Mouse (Mus musculus) adrenal gland, adult 18-20 months (tissue): Measurements from ENCODE around the gene Srgap3. TPM values are rescaled to one million over a fixed set of nuclear protein-coding genes. Genes with fewer than 3 reads are reported as not detected.

Experiments
- DNase-seq, 2 experiments: peaks; one replicate each; pipeline ENCODE4 v3.0.0; 2021 to 2022; ENCODE audit warnings: low spot score in 2 of 2
- long read RNA-seq, 2 experiments: library from polyadenylated mRNA; stranded (forward); transcript quantifications; one replicate each; pipeline ENCODE4 v2.0.0; 2021
- total RNA-seq, 2 experiments: library from RNA; stranded (reverse); gene quantifications; 1 replicate in 1 of 2; 2 replicates in 1 of 2; pipeline ENCODE4 v1.2.3; 2021

Srgap3 gene
- total RNA-seq = 10 to 100 TPM in 1 of 2 experiments, 1 to 10 TPM in 1; 9.4 to 14.7 TPM
- long read RNA-seq, experiment 1, full-length matches to known transcripts = 1 of 2 reads
- long read RNA-seq, experiment 1, partial matches to known transcripts = 0 of 2 reads
- long read RNA-seq, experiment 1, other reads (novel, unspliced or antisense) = 1 of 2 reads
- long read RNA-seq, experiment 2 = 0 reads

DNA sequence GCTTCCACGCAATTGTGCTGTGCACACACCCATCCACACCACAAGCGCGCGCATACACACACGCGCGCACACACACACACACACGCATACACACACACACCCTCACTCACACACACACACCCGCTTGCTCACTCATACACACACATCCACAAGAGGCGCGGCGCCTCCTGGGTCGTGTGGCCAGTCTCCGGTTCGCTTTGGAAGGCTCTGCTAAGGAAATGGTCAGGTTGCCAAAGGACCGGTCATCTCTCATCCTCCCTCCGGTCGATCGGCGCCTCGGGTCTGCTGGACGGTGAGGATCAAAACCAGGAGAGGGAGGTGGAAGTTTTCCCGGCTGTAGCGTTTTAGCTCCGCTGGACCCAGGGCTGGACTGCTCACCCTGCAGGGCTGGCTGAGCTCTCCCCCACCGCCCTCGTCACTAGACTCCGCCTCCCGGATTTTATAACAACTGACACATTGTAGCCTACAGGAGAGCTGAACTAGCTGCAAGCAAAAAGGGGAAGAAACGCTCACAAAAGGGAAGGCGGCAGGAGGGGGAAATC lies at the start of gene Srgap3:
TSS of gene Srgap3 (minus strand) at position 372 of the 542 bp plus-strand sequence.
- peak; percentile 59 to 68 for DNase-seq

- DNase-seq = no peak
Measured at GRCm38 (mm10) chr6:112995708-112996107, 48.6 kb upstream of the Srgap3 start.

GRCm38 (mm10) chr6:112990119-112990518 lies 43.1 kb upstream of the Srgap3 start:
- no peak for DNase-seq

- no peak for DNase-seq
Measured at GRCm38 (mm10) chr6:112985362-112986314, 38.6 kb upstream of the Srgap3 start.

DNA sequence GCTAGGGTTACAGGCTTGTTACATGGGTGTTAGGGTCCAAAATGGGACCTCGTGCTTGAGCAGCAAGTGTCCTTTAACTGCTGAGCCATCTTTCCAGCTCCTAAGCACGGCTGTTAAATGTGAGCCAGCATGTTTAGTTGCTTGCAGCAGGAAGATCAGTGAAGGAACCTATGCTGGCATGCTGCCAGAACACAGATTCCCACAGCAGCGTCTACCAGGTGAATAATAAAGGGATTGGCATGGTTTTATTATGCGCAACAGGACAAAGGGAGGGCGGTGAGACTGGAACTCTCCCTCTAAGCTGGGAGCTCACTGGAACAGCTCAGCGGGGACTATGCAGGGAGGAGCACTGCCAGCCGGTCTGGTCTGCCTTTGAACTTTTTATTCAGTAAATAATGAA lies 35.2 kb upstream of the Srgap3 start:
- DNase-seq = no peak

DNA sequence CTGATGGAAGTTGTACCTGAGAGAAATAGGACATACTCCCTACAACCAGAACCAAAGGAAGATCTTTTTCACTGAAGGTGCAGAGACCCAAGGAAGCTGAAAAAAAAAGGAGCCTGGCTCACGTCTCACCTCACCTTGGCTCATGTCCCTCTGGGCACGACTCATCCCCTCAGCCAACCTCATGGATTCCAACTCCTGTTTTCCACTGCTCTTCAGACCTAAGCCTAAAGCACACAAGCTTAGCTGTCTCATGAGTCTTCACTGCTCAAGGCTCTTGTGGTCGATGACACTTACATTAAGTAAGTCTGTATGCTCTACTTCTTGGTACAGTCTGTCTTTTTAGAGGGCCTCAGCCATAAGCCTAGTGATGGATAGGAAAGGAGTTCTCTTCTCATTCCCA lies 31.9 kb upstream of the Srgap3 start:
- DNase-seq = no peak

DNA sequence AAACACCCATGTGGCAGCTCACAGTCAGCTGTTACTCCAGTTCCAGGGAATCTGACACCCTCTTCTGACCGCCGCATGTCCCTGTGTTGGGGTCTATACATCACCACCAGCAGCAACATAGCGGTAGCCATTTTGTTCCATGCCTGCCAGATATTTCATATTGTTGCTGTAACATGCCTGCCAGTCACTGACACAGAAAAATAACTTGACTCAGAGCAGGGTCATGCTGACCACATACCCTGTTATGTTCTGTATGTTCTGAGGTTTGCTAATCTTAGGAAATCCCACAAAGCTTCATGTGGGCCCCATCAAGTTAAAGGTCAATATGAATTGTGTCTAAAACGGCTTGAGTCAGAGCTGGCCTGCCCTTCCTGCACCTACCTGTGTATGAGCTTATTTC lies 30.2 kb upstream of the Srgap3 start:
- DNase-seq = no peak

DNA sequence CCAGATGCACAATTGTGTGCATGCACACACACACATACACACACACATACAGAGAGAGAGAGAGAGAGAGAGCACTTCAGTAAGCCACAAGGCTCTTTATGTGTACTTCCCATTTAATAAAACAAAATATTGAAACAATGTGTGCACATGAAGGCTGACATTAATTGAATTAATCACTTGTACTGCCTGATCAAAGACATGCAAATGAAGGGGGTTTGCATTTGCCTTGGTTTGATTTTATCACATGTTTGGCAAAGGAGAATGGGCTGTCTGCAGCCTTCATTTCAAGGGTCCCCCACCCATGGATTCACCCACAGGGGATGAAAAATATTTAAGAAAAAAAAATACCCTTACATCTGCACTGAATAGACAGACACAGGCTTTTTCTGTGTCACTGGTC lies 29.5 kb upstream of the Srgap3 start:
- no peak for DNase-seq

DNA sequence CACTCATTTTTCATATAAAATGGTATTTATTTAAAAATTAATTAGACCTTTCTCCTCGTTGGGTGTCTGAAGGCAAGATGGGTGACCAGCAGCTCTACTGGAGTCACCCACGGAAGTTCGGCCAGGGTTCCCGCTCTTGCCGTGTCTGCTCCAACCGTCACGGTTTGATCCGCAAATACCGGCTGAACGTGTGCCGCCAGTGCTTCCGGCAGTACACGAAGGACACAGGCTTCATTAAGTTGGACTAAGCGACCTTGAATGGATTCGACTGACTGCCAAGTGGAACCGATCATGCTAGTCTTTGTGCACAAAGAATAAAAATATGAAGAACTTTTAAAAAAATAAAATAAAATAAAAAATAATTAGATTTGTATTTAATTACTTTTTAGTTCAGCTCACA lies 29.1 kb upstream of the Srgap3 start:
- no peak for DNase-seq

DNA sequence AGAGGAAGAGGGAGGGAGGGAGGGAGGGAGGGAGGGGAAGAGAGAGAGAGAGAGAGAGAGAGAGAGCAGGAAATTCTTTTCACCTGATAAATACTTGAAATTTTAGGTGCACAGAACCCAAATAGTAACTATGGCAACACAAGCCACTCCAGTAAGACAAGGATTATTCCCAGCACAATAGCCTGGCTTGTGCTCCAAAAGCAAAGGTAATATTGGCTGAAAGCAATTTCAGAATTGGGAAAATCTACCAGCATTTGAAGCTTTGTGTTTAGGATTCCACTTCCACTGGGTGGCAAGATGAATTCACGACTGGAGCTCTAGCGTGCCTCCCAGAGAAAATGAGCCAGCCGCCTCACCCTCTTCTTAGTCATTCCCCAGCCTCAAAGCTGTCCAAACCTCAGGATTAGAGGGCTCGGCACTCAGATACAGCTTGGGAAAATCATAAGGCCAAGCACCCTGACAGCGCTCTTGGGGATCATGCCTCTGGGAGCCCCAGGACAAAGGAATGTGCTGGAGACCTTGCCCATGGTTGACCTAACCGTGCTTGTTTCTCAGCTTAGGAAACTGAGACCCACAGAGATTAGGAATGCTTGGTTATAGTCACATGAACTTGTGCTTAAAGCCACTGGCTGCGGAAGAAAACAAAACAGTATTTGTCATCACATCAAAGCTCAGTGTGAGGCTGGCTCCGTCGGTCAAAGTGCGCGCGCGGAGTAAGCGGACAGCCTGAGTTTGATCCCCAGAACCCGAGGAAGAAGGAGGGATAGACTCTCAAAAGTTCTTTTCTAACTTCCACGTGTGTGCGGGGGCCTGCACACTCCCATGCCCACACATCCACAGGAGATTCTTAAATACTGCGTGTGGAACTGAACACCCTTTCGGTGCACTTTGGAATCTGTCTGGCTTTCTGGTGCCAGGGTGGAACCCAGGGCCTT lies 27.0 kb upstream of the Srgap3 start:
- no peak for DNase-seq

DNA sequence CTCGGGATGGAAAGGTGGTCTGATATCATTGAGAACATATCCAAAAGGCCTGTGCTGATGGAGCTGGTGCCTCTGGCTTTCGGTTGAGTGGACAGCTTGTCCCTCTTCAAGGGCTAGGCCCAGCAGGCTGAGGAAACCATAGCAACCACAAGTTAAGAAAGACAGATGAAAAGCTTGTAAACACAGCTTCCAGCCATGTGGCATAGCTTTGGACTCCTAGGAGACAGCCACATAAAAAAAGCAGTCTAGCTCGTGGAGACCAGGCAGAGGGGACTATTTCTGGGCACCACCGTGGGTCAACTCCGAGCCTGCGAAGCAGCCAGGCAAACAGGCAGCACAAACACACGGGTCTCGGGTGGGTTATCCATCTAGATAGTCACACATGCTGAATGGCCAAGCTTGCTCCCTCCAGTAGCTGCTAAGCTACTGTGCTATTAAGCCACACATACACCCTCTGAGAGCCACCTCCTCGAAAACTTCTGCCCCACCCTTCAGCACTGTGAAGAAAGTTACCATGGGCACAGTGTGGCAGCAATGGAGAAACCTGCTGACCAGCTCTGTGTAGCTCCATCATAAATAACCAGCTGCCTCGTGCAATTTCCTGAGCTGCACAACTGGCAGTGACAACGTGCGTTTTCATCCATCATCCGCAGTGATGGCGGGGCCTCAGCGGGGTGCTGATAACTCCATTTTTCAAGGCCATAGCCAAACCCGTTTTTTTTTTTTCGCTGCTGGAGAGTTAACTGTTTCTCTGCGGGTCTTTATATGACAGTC lies 26.0 kb upstream of the Srgap3 start:
- no peak for DNase-seq

DNA sequence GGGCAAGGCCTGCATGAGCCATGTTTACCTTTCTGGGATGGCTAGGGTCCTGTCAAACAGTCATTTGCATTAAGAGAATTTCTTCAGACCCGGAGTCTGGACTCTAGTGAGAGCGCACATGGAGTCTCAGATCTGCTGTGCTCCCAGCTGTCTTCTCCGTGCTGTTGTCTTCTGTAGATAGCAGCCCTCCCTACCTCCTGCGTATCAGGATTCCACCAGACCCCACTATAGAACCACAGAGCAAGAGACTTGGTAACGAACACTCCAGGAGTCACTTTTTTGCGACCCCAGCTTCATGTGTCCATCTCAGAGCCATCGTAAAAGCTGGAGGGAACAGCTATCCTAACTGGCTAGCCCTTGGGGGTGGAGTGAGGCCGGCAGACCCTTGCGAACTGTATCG lies 25.1 kb upstream of the Srgap3 start:
- DNase-seq = no peak

GRCm38 (mm10) chr6:112971116-112971768 lies 24.2 kb upstream of the Srgap3 start:
- no peak for DNase-seq

GRCm38 (mm10) chr6:112967359-112967758 lies 20.3 kb upstream of the Srgap3 start:
- DNase-seq = no peak

DNA sequence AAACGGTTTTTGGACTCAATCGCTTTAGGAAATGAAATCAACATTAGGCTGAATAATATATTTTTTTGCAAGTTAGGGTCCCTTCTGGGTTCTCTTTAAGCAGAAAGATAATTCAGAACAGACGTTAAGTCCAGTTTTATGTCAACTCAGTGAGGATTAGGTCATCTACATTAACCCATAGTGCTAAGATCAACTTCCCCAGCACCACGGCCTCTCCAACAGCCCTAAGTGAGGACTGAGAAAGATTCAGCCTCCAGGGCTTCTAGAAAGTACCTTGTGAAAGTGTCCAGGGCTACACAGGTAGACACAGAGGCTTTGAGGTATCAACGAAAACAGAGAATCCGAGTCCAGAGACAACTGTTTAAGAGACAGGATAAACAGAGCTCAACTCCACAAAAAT lies 11.3 kb upstream of the Srgap3 start:
- DNase-seq = no peak

- no peak for DNase-seq
Measured at GRCm38 (mm10) chr6:112957583-112958280, 10.7 kb upstream of the Srgap3 start.

DNA sequence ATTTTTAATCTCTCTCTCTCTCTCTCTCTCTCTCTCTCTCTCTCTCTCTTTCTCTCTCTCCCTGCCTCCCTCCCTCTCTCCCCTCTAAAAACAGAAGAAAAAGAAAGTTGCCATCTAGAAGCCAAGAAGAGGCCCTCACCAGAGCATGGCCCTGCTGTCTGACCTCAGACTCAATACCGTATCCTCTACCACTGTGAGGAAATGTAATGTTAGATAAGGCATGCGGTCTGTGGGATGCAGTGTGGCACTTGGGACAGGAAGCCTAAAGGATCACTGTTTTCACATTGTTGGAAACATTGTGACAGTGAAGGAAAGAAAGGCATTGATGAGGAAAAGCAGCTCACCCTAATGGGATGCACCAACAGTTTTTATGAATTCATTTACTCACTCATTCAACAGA lies 8.7 kb upstream of the Srgap3 start:
- DNase-seq = no peak

GRCm38 (mm10) chr6:112953905-112954304 lies 6.8 kb upstream of the Srgap3 start:
- DNase-seq = no peak

DNA sequence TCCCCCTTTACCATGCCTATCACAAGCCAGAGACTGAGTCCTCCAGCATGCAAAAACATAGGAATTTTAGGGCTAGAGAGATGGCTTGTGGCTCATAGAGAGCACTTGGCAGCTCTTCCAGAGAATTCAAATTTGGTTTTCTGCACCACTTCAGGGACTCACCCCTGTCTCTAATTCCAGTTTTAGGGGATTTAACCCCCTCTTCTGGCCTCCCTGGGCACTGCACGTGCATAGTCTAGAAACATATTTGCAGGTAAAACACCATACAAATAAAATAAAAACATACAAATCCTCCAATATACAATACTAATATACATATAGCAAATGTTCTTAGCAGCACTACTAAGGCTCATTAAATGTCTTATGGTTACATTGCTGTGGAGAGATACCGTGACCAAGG lies 4.2 kb upstream of the Srgap3 start:
- no peak for DNase-seq
